Mouse (Mus musculus): Measurements from ENCODE around the gene 9130019O22Rik. TPM values are rescaled to one million over a fixed set of nuclear protein-coding genes. Genes with fewer than 3 reads are reported as not detected.
A peak's percentile ranks its signal among the peaks of the same experiment; 100 is the strongest.
"Not testable (repeated sequence)": the region's sequence is repeated elsewhere in the genome, so short reads cannot be mapped to it uniquely, and the experiment has no call there.

9130019O22Rik gene
- polyA plus RNA-seq, 1 experiment from 2014 or later: 6.7 TPM

DNA sequence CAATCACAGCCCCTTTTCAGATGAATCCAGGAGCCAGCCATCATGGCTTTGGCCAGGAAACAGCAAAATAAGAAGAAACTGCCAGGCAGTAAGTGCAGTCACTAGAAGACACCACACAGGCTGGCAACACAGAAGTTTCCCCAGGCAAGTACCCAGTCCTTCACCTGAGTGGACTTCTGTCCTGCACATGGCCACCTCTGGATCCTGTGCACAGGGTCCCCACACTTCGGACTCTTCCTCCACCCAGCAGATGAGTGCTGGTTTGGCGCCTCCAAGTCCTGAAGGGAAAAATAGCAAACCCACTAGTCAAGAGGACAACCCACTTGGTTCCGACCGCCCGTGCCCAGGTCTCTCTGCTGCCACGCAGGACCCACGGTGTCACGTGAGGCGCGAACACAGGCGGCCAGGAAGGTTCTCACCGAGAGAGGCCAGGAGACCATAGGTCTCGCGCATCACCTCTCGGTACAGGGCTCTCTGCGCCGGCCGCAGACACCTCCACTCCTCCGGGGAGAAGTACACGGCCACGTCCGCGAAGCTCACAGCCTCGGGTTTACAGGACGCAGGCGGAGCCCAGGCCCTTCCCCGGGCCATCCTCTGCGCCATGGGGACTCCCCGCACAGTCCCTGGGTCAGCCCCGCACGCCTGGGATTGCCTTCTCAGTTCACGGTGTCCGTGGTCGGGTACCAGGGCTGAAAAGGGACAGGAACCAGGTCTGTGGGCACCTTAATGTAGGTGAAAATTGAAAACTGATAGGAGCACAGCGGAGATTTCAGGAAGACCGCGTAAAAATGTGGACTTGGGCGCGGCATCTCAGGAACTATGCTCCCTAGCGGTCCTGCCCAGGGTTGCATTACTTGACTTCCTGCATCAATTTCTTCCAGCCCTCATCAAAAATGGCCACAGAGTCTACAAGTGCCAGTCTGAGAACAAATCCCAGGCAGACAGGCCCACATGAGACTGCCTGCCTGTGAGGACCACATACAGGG lies 19.3 kb upstream of the 9130019O22Rik start, which contains the start of gene Zfp764:
Gene Zfp764 (minus strand): TSS at position 821 of the 986 bp plus-strand sequence.
- not testable (repeated sequence) for H3K4me1 ChIP-seq (ENCODE audit: control insufficient read depth, insufficient read depth, low read length); H3K9me3 ChIP-seq (ENCODE audit: control insufficient read depth, low read depth, low read length); H3K36me3 ChIP-seq (ENCODE audit: control insufficient read depth, insufficient read depth, low read length); H3K27me3 ChIP-seq (ENCODE audit: control insufficient read depth, insufficient read depth, low read length)
- H3K9ac ChIP-seq (replicated peaks; ENCODE audit: low read depth, low read length): peak within 1 kb of the TSS; percentile 72
- peak; percentile 87 for ATAC-seq (ENCODE audit: insufficient number of reproducible peaks, insufficient read depth, low FRiP score, low read depth)
- H3K27ac ChIP-seq (ENCODE audit: low read length): peak within 1 kb of the TSS; percentile 52; the same call in 1 of the 2 replicates
- peak within 1 kb of the TSS; percentile 48 for H3K4me3 ChIP-seq (ENCODE audit: low read depth, low read length)
- H3K4me2 ChIP-seq (replicated peaks; ENCODE audit: low read depth, low read length): peak within 1 kb of the TSS; percentile 78
- WGBS: 4% methylated on average over 40 of the region's 40 CpGs

DNA sequence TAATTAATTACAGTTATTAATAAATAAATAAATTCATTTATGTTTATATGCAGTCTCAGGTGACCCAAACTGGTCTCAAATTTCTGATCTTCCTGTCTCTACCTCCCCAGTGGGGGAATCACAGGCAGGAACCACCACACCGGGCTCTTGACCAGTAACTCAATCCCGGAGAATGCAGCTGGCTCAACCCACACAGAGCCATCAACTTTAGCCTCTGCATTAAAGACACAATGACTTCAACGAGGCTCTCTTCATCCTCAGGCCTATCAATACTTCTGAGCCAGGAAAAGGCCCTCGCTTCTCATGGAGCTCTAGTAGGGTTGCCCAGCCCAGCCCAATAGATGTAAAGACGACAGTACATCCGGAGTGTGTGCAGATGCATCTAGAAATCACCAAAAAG lies 17.1 kb upstream of the 9130019O22Rik start:
- not testable (repeated sequence) for H3K9me3 ChIP-seq (ENCODE audit: control insufficient read depth, low read depth, low read length); H3K36me3 ChIP-seq (ENCODE audit: control insufficient read depth, insufficient read depth, low read length); H3K4me3 ChIP-seq (ENCODE audit: low read depth, low read length); H3K4me1 ChIP-seq (ENCODE audit: control insufficient read depth, insufficient read depth, low read length); H3K4me2 ChIP-seq (replicated peaks; ENCODE audit: low read depth, low read length); H3K9ac ChIP-seq (replicated peaks; ENCODE audit: low read depth, low read length); ATAC-seq (ENCODE audit: insufficient number of reproducible peaks, insufficient read depth, low FRiP score, low read depth); H3K27ac ChIP-seq (ENCODE audit: low read length); H3K27me3 ChIP-seq (ENCODE audit: control insufficient read depth, insufficient read depth, low read length)
- 96% methylated on average over 6 of the region's 6 CpGs for WGBS

GRCm38 (mm10) chr7:127402980-127403379 lies 16.0 kb upstream of the 9130019O22Rik start:
- Histone ChIP-seq H3K36me3 (ENCODE audit: control insufficient read depth, insufficient read depth, low read length) (no peaks in the 10 kb centered on the region), H3K4me1 (ENCODE audit: control insufficient read depth, insufficient read depth, low read length) (no peaks in the 10 kb centered on the region), H3K27ac (ENCODE audit: low read length) (no peak overlapping the region), H3K27me3 (ENCODE audit: control insufficient read depth, insufficient read depth, low read length) (no peaks in the 10 kb centered on the region), H3K9me3 (ENCODE audit: control insufficient read depth, low read depth, low read length) (no peaks in the 10 kb centered on the region), H3K4me2 (replicated peaks; ENCODE audit: low read depth, low read length) (no peak overlapping the region), H3K4me3 (ENCODE audit: low read depth, low read length) (no peak overlapping the region), H3K9ac (replicated peaks; ENCODE audit: low read depth, low read length) (no peak overlapping the region)
- ATAC-seq (ENCODE audit: insufficient number of reproducible peaks, insufficient read depth, low FRiP score, low read depth): no peak
- 42% methylated on average over 2 of the region's 2 CpGs for whole genome bisulfite sequencing

DNA sequence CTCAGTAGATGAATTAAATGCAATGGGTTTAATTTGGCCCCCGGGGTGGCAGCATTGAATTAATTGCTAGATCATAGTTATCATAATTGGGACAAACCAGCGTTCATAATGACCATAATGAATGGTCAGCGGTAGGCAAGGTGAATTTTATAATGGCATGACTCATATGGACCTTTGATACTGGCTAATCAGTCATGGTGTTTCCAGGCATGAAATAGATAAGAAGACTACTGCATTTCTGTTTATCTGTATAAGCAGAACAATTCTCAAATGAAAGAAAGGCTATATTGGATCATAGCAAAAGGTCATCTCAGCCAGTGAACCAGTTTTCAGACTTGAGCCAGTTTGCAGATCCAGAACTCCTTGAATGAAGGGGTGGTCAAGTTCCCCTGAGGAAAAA lies 13.4 kb upstream of the 9130019O22Rik start:
- ATAC-seq (ENCODE audit: insufficient number of reproducible peaks, insufficient read depth, low FRiP score, low read depth): no peak
- Histone ChIP-seq H3K9me3 (ENCODE audit: control insufficient read depth, low read depth, low read length) (no peaks in the 10 kb centered on the region), H3K4me2 (replicated peaks; ENCODE audit: low read depth, low read length) (no peak overlapping the region), H3K27ac (ENCODE audit: low read length) (no peak overlapping the region), H3K4me3 (ENCODE audit: low read depth, low read length) (no peak overlapping the region), H3K27me3 (ENCODE audit: control insufficient read depth, insufficient read depth, low read length) (no peaks in the 10 kb centered on the region), H3K36me3 (ENCODE audit: control insufficient read depth, insufficient read depth, low read length) (no peaks in the 10 kb centered on the region), H3K9ac (replicated peaks; ENCODE audit: low read depth, low read length) (no peak overlapping the region), H3K4me1 (ENCODE audit: control insufficient read depth, insufficient read depth, low read length) (no peaks in the 10 kb centered on the region)
- 65% methylated on average over 3 of the region's 3 CpGs for WGBS

DNA sequence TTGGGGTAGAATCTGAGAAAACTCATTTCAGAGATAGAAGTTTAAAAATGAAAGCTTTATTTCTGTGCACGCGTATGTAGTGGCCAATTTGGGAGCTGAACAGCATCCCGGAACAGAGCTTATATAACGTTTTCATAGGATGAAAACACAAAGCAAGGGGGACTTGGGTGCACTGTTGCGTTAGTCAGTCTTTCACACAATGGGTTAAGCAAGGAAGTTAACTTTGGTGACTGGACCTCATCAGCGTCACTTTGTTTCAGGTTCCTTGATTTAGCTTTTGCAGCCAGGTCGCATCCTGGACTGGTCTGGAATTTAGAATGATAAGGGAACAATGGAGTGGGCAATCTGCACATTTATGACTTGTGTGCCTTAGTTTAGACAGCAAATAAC lies 7.0 kb upstream of the 9130019O22Rik start:
- peak overlapping the region; percentile 48 for H3K4me2 ChIP-seq (replicated peaks; ENCODE audit: low read depth, low read length)
- no peak overlapping the region for H3K9ac ChIP-seq (replicated peaks; ENCODE audit: low read depth, low read length)
- H3K27ac ChIP-seq (ENCODE audit: low read length): peak overlapping the region; percentile 59; the same call in 1 of the 2 replicates
- no peaks in the 10 kb centered on the region for H3K27me3 ChIP-seq (ENCODE audit: control insufficient read depth, insufficient read depth, low read length)
- peak overlapping the region; percentile 57 for H3K4me3 ChIP-seq (ENCODE audit: low read depth, low read length)
- H3K36me3 ChIP-seq (ENCODE audit: control insufficient read depth, insufficient read depth, low read length): 0 out of 2 replicates have a peak, but pooled peaks cover 6% of the 10 kb centered on the region
- H3K9me3 ChIP-seq (ENCODE audit: control insufficient read depth, low read depth, low read length): no peaks in the 10 kb centered on the region
- no peak for ATAC-seq (ENCODE audit: insufficient number of reproducible peaks, insufficient read depth, low FRiP score, low read depth)
- WGBS: 12% methylated on average over 7 of the region's 7 CpGs
- H3K4me1 ChIP-seq (ENCODE audit: control insufficient read depth, insufficient read depth, low read length): peaks cover 5% of the 10 kb centered on the region; the same call in 1 of the 2 replicates

DNA sequence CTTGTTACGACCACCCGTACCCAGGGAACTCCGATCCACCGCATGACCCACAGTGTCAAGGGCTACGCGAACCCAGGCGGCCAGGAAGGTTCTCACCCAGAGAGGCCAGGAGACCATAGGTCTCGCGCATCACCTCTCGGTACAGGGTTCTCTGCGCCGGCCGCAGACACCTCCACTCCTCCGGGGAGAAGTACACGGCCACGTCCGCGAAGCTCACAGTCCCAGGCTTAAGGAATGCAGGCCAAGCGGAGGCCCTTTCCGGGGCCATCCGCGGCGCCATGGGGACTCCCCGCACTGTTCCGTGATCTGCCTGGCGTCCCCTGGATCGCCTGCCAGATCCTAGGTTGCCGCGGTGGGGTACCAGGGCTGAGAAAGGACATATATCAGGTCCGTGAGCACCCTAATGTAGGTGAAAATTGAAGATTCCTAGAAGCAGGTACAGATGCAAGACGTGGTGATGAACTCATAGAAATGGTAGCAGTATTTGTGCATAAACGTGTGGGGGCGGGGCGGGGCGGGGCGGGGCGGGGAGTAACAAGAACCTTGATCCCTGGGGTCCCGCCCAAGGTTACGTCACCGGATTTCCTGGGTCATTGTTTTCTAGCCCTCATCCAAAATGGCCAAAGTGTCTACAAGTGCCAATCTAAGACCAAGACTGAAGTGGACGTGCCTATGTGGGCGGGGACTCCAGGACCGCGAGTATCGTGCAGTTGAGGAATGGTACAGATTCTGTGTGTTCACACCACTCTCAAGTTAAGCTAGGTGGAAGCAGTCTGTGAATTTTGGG lies 6.4 kb upstream of the 9130019O22Rik start, which contains the start of gene E430018J23Rik:
Gene E430018J23Rik (minus strand): TSS at position 473 of the 787 bp plus-strand sequence.
- ATAC-seq (ENCODE audit: insufficient number of reproducible peaks, insufficient read depth, low FRiP score, low read depth): peak; percentile 96
- peak within 1 kb of the TSS; percentile 57 for H3K4me3 ChIP-seq (ENCODE audit: low read depth, low read length)
- H3K4me2 ChIP-seq (replicated peaks; ENCODE audit: low read depth, low read length): peak within 1 kb of the TSS; percentile 48
- H3K36me3 ChIP-seq (ENCODE audit: control insufficient read depth, insufficient read depth, low read length): 0 out of 2 replicates have a peak, but pooled peaks cover 6% of the 10 kb centered on the region
- under 1% methylated on average over 45 of the region's 45 CpGs for WGBS
- H3K9ac ChIP-seq (replicated peaks; ENCODE audit: low read depth, low read length): peak within 1 kb of the TSS; percentile 65
- H3K27ac ChIP-seq (ENCODE audit: low read length): peak within 1 kb of the TSS; percentile 76
- peaks cover 5% of the 10 kb centered on the region; the same call in 1 of the 2 replicates for H3K4me1 ChIP-seq (ENCODE audit: control insufficient read depth, insufficient read depth, low read length)
- no peaks in the 10 kb centered on the region for H3K27me3 ChIP-seq (ENCODE audit: control insufficient read depth, insufficient read depth, low read length)
- H3K9me3 ChIP-seq (ENCODE audit: control insufficient read depth, low read depth, low read length): no peaks in the 10 kb centered on the region

DNA sequence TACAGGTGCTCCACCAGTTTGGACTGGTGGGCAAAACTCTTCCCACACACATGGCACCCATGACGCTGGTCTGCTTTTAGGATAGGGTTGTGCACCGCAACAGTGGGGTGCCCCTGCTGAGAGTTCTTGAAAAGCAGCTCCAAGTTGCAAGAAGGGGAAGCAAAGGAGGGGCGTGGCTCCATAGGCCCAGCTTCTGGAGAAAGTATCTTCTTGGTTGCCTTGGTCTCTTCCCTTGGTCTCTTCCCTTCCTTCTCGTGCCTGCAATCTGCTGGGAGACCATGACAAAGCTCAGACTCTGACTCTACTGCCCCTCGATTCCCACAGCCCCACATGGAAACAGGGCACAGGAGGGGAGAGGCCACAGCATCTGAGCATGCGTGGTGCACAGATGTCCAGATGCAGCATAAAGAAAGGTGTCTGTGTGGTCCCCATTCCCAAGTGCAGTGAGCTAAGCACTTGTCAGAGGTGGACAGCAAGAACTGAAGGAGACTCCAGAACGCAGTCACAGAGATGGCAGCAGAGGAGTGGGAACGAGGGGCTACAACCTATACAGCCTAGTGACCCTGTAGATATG lies 5.4 kb upstream of the 9130019O22Rik start:
- Histone ChIP-seq H3K27me3 (ENCODE audit: control insufficient read depth, insufficient read depth, low read length) (no peaks in the 10 kb centered on the region), H3K4me3 (ENCODE audit: low read depth, low read length) (peak overlapping the region; percentile 57), H3K36me3 (ENCODE audit: control insufficient read depth, insufficient read depth, low read length) (0 out of 2 replicates have a peak, but pooled peaks cover 6% of the 10 kb centered on the region), H3K9me3 (ENCODE audit: control insufficient read depth, low read depth, low read length) (no peaks in the 10 kb centered on the region), H3K4me2 (replicated peaks; ENCODE audit: low read depth, low read length) (peak overlapping the region; percentile 48), H3K9ac (replicated peaks; ENCODE audit: low read depth, low read length) (0 out of 2 replicates have a peak overlapping the region, but pooled peaks have one; percentile 65), H3K4me1 (ENCODE audit: control insufficient read depth, insufficient read depth, low read length) (peaks cover 5% of the 10 kb centered on the region; the same call in 1 of the 2 replicates), H3K27ac (ENCODE audit: low read length) (no peak overlapping the region)
- ATAC-seq (ENCODE audit: insufficient number of reproducible peaks, insufficient read depth, low FRiP score, low read depth): no peak
- 83% methylated on average over 8 of the region's 8 CpGs for WGBS

DNA sequence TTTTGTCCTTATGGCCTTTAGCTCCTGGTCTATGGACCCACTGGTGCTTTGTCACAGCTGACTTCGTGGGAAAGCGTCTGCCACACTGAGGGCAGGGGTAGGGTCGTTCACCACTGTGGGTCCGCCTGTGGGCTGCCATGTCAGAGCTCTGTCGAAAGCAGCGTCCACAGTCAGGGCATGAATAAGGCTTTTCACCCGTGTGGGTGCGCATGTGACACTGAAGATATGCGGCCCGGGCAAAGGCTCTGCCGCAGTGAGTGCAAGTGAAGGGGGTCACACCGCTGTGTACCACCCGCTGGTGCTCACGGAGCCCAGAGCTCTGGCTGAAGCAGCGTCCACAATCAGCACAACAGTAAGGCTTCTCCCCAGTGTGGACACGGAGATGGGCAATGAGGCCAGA lies 4.6 kb upstream of the 9130019O22Rik start:
- peaks cover 5% of the 10 kb centered on the region; the same call in 1 of the 2 replicates for H3K4me1 ChIP-seq (ENCODE audit: control insufficient read depth, insufficient read depth, low read length)
- H3K4me2 ChIP-seq (replicated peaks; ENCODE audit: low read depth, low read length): no peak overlapping the region
- no peaks in the 10 kb centered on the region for H3K27me3 ChIP-seq (ENCODE audit: control insufficient read depth, insufficient read depth, low read length)
- no peak overlapping the region for H3K27ac ChIP-seq (ENCODE audit: low read length)
- 95% methylated on average over 16 of the region's 16 CpGs for WGBS
- no peak overlapping the region for H3K9ac ChIP-seq (replicated peaks; ENCODE audit: low read depth, low read length)
- ATAC-seq (ENCODE audit: insufficient number of reproducible peaks, insufficient read depth, low FRiP score, low read depth): no peak
- no peaks in the 10 kb centered on the region for H3K9me3 ChIP-seq (ENCODE audit: control insufficient read depth, low read depth, low read length)
- no peak overlapping the region for H3K4me3 ChIP-seq (ENCODE audit: low read depth, low read length)
- H3K36me3 ChIP-seq (ENCODE audit: control insufficient read depth, insufficient read depth, low read length): 0 out of 2 replicates have a peak, but pooled peaks cover 6% of the 10 kb centered on the region
